In the genomic region with DNA sequence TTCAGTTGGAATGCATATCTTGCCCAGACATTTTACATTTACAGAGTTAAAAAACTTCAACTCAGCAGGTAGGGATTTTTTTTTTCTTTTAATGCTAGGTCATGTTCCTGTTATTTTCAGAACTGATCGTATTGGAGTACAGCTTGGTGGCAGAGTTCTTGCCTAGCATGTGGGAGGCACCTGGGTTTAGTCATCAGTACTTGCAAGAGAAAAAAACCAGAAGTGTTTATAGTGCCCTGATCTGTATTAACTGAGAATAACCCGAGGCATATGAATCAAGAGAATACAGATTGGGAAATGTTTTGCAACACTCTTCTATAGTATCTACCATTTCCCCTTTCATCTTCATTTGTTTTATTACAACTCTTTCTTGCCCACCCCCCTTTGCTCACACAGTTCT, we compare ENCODE assay signal across 10 mouse cellular contexts. TPM values are rescaled to one million over a fixed set of nuclear protein-coding genes. Genes with fewer than 3 reads are reported as not detected.
DNase-seq lines count a peak whose midpoint lies in the region; ATAC-seq and TF ChIP-seq lines count a peak whose summit lies in the region.
"Had no signal": no experiment of that assay in that cellular context is flagged by ENCODE, and none has a peak within 500 bp of the region (broad histone marks: within the 10 kb centered on the region; RNA-seq: fewer than 3 reads in every experiment).

No protein-coding gene starts in this region.

- TF ChIP-seq CTCF in midbrain, postnatal 0 days (IDR thresholded peaks at IDR 0.05), result no peak

- no peaks in the 10 kb centered on the region for H3K9me3 ChIP-seq in kidney, embryonic 15.5 days (replicated peaks)
- no peaks in the 10 kb centered on the region for H3K9me3 ChIP-seq in embryonic facial prominence, embryonic 14.5 days (ENCODE audit: control insufficient read depth, low read length)
- H3K9me3 ChIP-seq in limb, embryonic 10.5 days (replicated peaks), result no peaks in the 10 kb centered on the region
- H3K9me3 ChIP-seq in midbrain, postnatal 0 days (ENCODE audit: low read length), result no peaks in the 10 kb centered on the region

- no peak for DNase-seq in kidney, adult 8-10 months
- no peak for DNase-seq in embryonic facial prominence, embryonic 14.5 days (ENCODE audit: low spot score)
- no peak for DNase-seq in limb, embryonic 10.5 days (ENCODE audit: low spot score)
- DNase-seq in midbrain, postnatal 0 days (ENCODE audit: low spot score), result no peak
- no peak for DNase-seq in spleen, postnatal 10 days (ENCODE audit: low spot score in 2 of 2)
- no peak for DNase-seq in right cerebral cortex, postnatal 36 days (ENCODE audit: low spot score in 2 of 2)
- DNase-seq: cerebellum, postnatal 14 days; left cerebral cortex, postnatal 4 days; right cerebral cortex, postnatal 4 days had no signal

- no peak for ATAC-seq in kidney, embryonic 15.5 days (replicated peaks; ENCODE audit: low FRiP score)
- ATAC-seq in embryonic facial prominence, embryonic 14.5 days (ENCODE audit: low read depth), result no peak
- no peak for ATAC-seq in midbrain, postnatal 0 days (ENCODE audit: low FRiP score)

- WGBS in kidney, embryonic 15.5 days, result 70% methylated on average over 2 of the region's 2 CpGs
- WGBS in embryonic facial prominence, embryonic 14.5 days, result 58% methylated on average over 2 of the region's 2 CpGs
- 84% methylated on average over 2 of the region's 2 CpGs for WGBS in limb, embryonic 10.5 days
- 63% methylated on average over 2 of the region's 2 CpGs for WGBS in midbrain, postnatal 0 days

- H3K4me2 ChIP-seq in kidney, embryonic 15.5 days, result peak overlapping the region; percentile 65
- H3K4me2 ChIP-seq in embryonic facial prominence, embryonic 14.5 days (ENCODE audit: low read depth, low read length), result peak overlapping the region; percentile 63
- H3K4me2 ChIP-seq in midbrain, postnatal 0 days (ENCODE audit: low read depth, low read length, poor library complexity, severe bottlenecking), result peak overlapping the region; percentile 56; the same call in 1 of the 2 replicates

- H3K27ac ChIP-seq in kidney, embryonic 15.5 days, result no peak overlapping the region
- no peak overlapping the region for H3K27ac ChIP-seq in embryonic facial prominence, embryonic 14.5 days (replicated peaks; ENCODE audit: low read depth, low read length)
- no peak overlapping the region for H3K27ac ChIP-seq in limb, embryonic 10.5 days
- no peak overlapping the region for H3K27ac ChIP-seq in midbrain, postnatal 0 days (ENCODE audit: low read depth, low read length)

- no peaks in the 10 kb centered on the region for H3K4me1 ChIP-seq in kidney, embryonic 15.5 days
- H3K4me1 ChIP-seq in embryonic facial prominence, embryonic 14.5 days (ENCODE audit: control insufficient read depth, insufficient read depth, low read length), result no peaks in the 10 kb centered on the region
- H3K4me1 ChIP-seq in limb, embryonic 10.5 days, result no peaks in the 10 kb centered on the region
- H3K4me1 ChIP-seq in midbrain, postnatal 0 days (ENCODE audit: insufficient read depth, low read length), result no peaks in the 10 kb centered on the region

- no peak overlapping the region for H3K9ac ChIP-seq in kidney, embryonic 15.5 days
- H3K9ac ChIP-seq in embryonic facial prominence, embryonic 14.5 days (ENCODE audit: low read depth, low read length), result no peak overlapping the region
- H3K9ac ChIP-seq in midbrain, postnatal 0 days (replicated peaks; ENCODE audit: low read length, poor library complexity, severe bottlenecking), result no peak overlapping the region

- H3K4me3 ChIP-seq in kidney, embryonic 15.5 days (replicated peaks), result peak overlapping the region; percentile 48
- H3K4me3 ChIP-seq in embryonic facial prominence, embryonic 14.5 days (ENCODE audit: low read depth, low read length), result peak overlapping the region; percentile 11; the same call in 1 of the 2 replicates
- H3K4me3 ChIP-seq in limb, embryonic 10.5 days, result peak overlapping the region; percentile 59; the same call in 1 of the 2 replicates
- H3K4me3 ChIP-seq in midbrain, postnatal 0 days (ENCODE audit: low read depth, low read length), result no peak overlapping the region

- peaks cover 20% of the 10 kb centered on the region for H3K36me3 ChIP-seq in kidney, embryonic 15.5 days
- 0 out of 2 replicates have a peak, but pooled peaks cover 17% of the 10 kb centered on the region for H3K36me3 ChIP-seq in embryonic facial prominence, embryonic 14.5 days (ENCODE audit: control insufficient read depth, insufficient read depth, low read length)
- H3K36me3 ChIP-seq in limb, embryonic 10.5 days, result peaks cover 48% of the 10 kb centered on the region
- 0 out of 2 replicates have a peak, but pooled peaks cover 4% of the 10 kb centered on the region for H3K36me3 ChIP-seq in midbrain, postnatal 0 days (ENCODE audit: insufficient read depth, low read length)

- peaks cover 58% of the 10 kb centered on the region for H3K27me3 ChIP-seq in kidney, embryonic 15.5 days
- H3K27me3 ChIP-seq in embryonic facial prominence, embryonic 14.5 days (replicated peaks; ENCODE audit: control insufficient read depth, insufficient read depth, low read length), result peaks cover 34% of the 10 kb centered on the region
- peaks cover 100% of the 10 kb centered on the region for H3K27me3 ChIP-seq in limb, embryonic 10.5 days (ENCODE audit: low read depth, poor library complexity, severe bottlenecking)
- H3K27me3 ChIP-seq in midbrain, postnatal 0 days (ENCODE audit: insufficient read depth, low read length), result peaks cover 17% of the 10 kb centered on the region; the same call in 1 of the 2 replicates

RNA-seq across cellular contexts. Expression of a gene that starts 1.2 kb away (rescaled TPM):
- polyA plus RNA-seq in kidney, embryonic 15.5 days (2015; fragmentation: Nextera tagmentation; extraction: Ambion mirVana), result 226 and 242 TPM in 2 replicates
- 186 and 188 TPM in 2 replicates for polyA plus RNA-seq in embryonic facial prominence, embryonic 14.5 days (2014; fragmentation: Nextera tagmentation; extraction: Ambion mirVana)
- 256 and 258 TPM in 2 replicates for polyA plus RNA-seq in limb, embryonic 10.5 days (2016; fragmentation: Nextera tagmentation; extraction: Ambion mirVana)
- total RNA-seq in midbrain, postnatal 0 days (2014; rRNA removed), result 51.1 and 62.8 TPM in 2 replicates
- 78.9 and 87.7 TPM in 2 replicates for polyA plus RNA-seq in midbrain, postnatal 0 days (2015; fragmentation: Nextera tagmentation; extraction: Ambion mirVana)

RNA-seq across cellular contexts. Expression of a gene that starts 13.2 kb away (rescaled TPM):
- 3.1 and 3.5 TPM in 2 replicates for polyA plus RNA-seq in kidney, embryonic 15.5 days (2015; fragmentation: Nextera tagmentation; extraction: Ambion mirVana)
- polyA plus RNA-seq in embryonic facial prominence, embryonic 14.5 days (2014; fragmentation: Nextera tagmentation; extraction: Ambion mirVana), result 3.2 and 4.6 TPM in 2 replicates
- polyA plus RNA-seq in limb, embryonic 10.5 days (2016; fragmentation: Nextera tagmentation; extraction: Ambion mirVana), result 4.7 and 6.1 TPM in 2 replicates
- total RNA-seq in midbrain, postnatal 0 days (2014; rRNA removed), result 0.33 TPM in 1 of 2 replicates, not detected in the other
- 0.61 and 1.1 TPM in 2 replicates for polyA plus RNA-seq in midbrain, postnatal 0 days (2015; fragmentation: Nextera tagmentation; extraction: Ambion mirVana)

RNA-seq across cellular contexts. Expression of a gene that starts 13.4 kb away (rescaled TPM):
- polyA plus RNA-seq in kidney, embryonic 15.5 days (2015; fragmentation: Nextera tagmentation; extraction: Ambion mirVana), result 117 and 118 TPM in 2 replicates
- 84.1 and 95.4 TPM in 2 replicates for polyA plus RNA-seq in embryonic facial prominence, embryonic 14.5 days (2014; fragmentation: Nextera tagmentation; extraction: Ambion mirVana)
- polyA plus RNA-seq in limb, embryonic 10.5 days (2016; fragmentation: Nextera tagmentation; extraction: Ambion mirVana), result 91.9 and 110 TPM in 2 replicates
- 30.5 and 34.0 TPM in 2 replicates for total RNA-seq in midbrain, postnatal 0 days (2014; rRNA removed)
- polyA plus RNA-seq in midbrain, postnatal 0 days (2015; fragmentation: Nextera tagmentation; extraction: Ambion mirVana), result 48.9 and 51.7 TPM in 2 replicates
